Mouse (Mus musculus) neural tube, embryonic 12.5 days (tissue): ENCODE data around the gene BC005561. TPM values are rescaled to one million over a fixed set of nuclear protein-coding genes. Genes with fewer than 3 reads are reported as not detected.
A peak's percentile ranks its signal among the peaks of the same experiment; 100 is the strongest.

Experiments used
- ATAC-seq: fragments of 200-750 bp; cut with Nextera tagmentation; 2 replicates; pipeline ENCODE4 v1.8.0; 2017; ENCODE audit warnings: low read depth, mild to moderate bottlenecking, moderate TSS enrichment, moderate library complexity; ENCODE audit not compliant: low FRiP score
- H3K27ac ChIP-seq: fragments of 300-500 bp; sonication (generic); 2 replicates; pipeline ENCODE4 v1.5.1; 2016
- H3K27me3 ChIP-seq: fragments of 300-500 bp; sonication (generic); replicated peaks from 2 replicates; pipeline ENCODE4 v1.6.1; 2016; ENCODE audit warnings: mild to moderate bottlenecking
- H3K36me3 ChIP-seq: fragments of 300-500 bp; sonication (generic); 2 replicates; pipeline ENCODE4 v1.6.1; 2016; ENCODE audit warnings: mild to moderate bottlenecking
- H3K4me1 ChIP-seq: fragments of 300-500 bp; sonication (generic); 2 replicates; pipeline ENCODE4 v1.6.1; 2016
- H3K4me2 ChIP-seq: fragments of 300-500 bp; sonication (generic); replicated peaks from 2 replicates; pipeline ENCODE4 v1.6.1; 2016; ENCODE audit warnings: mild to moderate bottlenecking
- H3K4me3 ChIP-seq: fragments of 300-500 bp; sonication (generic); 2 replicates; pipeline ENCODE4 v1.5.1; 2016
- H3K9ac ChIP-seq: fragments of 300-500 bp; sonication (generic); 2 replicates; pipeline ENCODE4 v1.6.1; 2016; ENCODE audit warnings: mild to moderate bottlenecking
- H3K9me3 ChIP-seq: fragments of 300-500 bp; sonication (generic); 2 replicates; pipeline ENCODE4 v1.6.1; 2016; ENCODE audit warnings: mild to moderate bottlenecking
- WGBS: fragments of 180-500 bp; shearing (Covaris S2); methylation state at CpG from one replicate; pipeline ENCODE4 v1.1.7; 2016; 5-methylcytosine and 5-hydroxymethylcytosine counted together
- polyA plus RNA-seq: library from polyadenylated mRNA; unstranded; fragments of >200 nt; fragmentation: Nextera tagmentation; extraction: Ambion mirVana; gene quantifications from 2 replicates; pipeline ENCODE4 v1.2.1, GENCODE M21; 2016

Gene BC005561
- 17.3 and 17.7 TPM in 2 replicates for polyA plus RNA-seq

DNA sequence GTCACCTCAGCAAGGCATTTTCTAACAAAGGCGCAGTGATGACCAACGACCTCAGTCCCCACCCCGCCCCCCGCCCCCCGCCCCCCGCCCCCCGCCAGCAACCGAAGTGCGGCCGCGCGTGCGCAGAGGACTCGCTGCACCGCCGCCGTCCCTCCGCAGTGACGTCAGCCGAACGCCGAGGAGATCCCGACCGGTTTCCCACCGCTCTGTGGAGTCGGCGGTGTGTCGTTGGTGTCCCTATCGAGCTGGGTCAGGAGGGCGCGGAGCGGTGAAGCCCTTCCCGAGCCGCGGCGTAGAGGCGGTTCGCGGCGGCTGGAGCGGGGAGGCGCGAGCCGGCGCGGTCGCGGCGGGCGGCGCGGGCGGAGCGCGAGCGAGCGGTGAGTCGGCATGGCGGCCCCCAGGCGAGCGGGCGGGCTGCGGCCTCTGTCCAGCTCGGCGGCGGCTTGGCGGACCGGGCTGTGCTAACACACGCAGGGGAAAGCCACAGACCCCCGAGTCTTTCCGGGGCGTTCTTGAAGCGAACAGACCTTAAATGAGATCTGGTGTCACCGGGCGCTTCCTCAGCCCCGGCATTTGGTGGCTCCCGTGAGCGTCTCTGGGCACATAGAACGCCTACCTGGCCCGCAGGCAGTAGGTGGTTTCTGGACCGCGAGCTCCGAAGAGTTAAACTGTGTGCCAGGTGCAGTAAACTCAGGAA is at the start of gene BC005561:
TSS of gene BC005561 (plus strand) at position 158 of the 697 bp plus-strand sequence.
- peaks cover 16% of the 10 kb centered on the region for H3K36me3 ChIP-seq
- H3K4me3 ChIP-seq: peak within 1 kb of the TSS; percentile 83
- peak within 1 kb of the TSS; percentile 68; the same call in 1 of the 2 replicates for H3K27ac ChIP-seq
- ATAC-seq: peak; percentile 95
- H3K9me3 ChIP-seq: peaks cover 4% of the 10 kb centered on the region
- peak within 1 kb of the TSS; percentile 69 for H3K4me2 ChIP-seq
- H3K27me3 ChIP-seq: no peaks in the 10 kb centered on the region
- under 1% methylated on average over 67 of the region's 83 CpGs for WGBS
- H3K4me1 ChIP-seq: peaks cover 14% of the 10 kb centered on the region
- H3K9ac ChIP-seq: peak within 1 kb of the TSS; percentile 93

DNA sequence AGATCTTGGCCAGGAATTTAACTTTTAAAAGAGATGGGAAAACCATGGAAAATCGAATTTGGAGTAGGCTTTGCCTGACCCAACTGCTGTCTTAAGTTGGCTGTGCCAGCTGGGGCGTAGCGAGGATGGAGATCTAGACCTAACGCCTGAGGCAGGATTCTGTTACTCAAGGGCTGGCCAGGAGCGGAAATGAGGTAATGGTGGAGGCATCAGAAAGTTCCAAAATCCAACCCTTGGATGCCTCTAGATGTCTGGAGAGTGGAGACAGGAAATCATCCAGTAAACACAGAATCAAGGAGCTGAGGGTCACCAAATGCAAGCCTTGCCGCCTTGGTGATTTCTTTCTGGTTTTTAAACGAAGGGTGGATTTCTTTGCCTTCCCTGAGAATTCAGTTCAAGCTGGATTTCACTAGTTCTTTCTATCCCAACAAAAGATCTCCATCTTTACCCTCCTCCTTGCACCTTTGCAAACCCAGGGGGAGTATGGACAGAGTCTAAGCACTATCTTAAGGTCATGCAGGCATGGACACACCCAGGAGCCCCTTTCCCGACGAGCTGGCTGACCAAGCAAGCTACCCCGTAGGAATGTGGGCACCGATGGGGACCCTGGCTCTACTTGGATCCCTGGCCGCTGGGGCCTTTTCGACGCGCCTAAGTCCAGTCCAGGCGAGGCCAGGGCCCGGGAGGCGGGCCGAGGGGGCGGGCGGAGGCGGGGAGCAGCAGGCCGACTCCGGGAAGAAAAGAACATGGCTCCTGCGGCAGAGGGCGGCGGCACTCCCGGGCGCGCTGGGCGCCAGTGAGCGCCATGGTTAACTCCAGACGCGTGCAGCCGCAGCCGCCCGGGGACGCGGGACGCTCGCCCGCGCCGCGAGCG is 49.1 kb upstream of the BC005561 start, which contains the start of gene Pkd2:
TSS of gene Pkd2 (plus strand) at position 619 of the 874 bp plus-strand sequence.
- 12% methylated on average over 46 of the region's 46 CpGs for WGBS
- Histone ChIP-seq H3K4me3 (peak within 1 kb of the TSS; percentile 74), H3K36me3 (0 out of 2 replicates have a peak, but pooled peaks cover 4% of the 10 kb centered on the region), H3K4me2 (peak within 1 kb of the TSS; percentile 83), H3K27ac (peak within 1 kb of the TSS; percentile 72), H3K27me3 (no peaks in the 10 kb centered on the region), H3K9ac (peak within 1 kb of the TSS; percentile 95), H3K4me1 (peaks cover 10% of the 10 kb centered on the region; the same call in 1 of the 2 replicates), H3K9me3 (0 out of 2 replicates have a peak, but pooled peaks cover 4% of the 10 kb centered on the region)
- ATAC-seq: peak; percentile 81

DNA sequence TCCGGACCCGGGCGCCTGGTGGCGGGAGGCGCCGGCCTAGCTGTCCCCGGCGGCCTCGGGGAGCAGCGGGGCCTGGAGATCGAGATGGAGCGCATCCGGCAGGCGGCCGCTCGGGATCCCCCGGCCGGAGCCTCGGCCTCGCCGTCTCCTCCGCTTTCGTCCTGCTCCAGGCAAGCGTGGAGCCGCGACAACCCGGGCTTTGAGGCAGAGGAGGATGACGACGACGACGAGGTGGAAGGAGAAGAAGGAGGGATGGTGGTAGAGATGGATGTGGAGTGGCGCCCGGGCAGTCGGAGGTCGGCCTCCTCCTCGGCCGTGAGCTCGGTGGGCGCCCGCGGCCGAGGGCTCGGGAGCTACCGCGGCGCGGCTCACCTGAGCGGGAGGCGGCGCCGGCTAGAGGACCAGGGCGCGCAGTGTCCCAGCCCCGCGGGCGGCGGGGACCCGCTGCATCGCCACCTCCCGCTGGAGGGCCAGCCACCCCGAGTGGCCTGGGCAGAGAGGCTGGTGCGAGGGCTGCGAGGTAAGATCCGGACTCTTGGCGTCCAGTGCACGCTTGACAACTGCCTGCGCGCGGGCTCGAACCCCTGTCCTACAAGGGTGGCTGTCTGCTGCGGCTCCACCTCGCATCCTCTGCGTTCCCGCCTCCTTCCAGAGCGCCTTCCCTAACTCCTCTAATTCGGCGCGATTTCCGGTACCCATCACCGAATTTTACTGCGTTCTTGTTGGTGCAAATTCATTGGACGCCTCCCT is 48.3 kb upstream of the BC005561 start:
- Histone ChIP-seq H3K27me3 (no peaks in the 10 kb centered on the region), H3K27ac (peak overlapping the region; percentile 72), H3K4me3 (peak overlapping the region; percentile 74), H3K9ac (peak overlapping the region; percentile 95), H3K4me1 (peaks cover 10% of the 10 kb centered on the region; the same call in 1 of the 2 replicates), H3K4me2 (peak overlapping the region; percentile 83), H3K9me3 (0 out of 2 replicates have a peak, but pooled peaks cover 4% of the 10 kb centered on the region), H3K36me3 (0 out of 2 replicates have a peak, but pooled peaks cover 8% of the 10 kb centered on the region)
- peak; percentile 83 for ATAC-seq
- under 1% methylated on average over 81 of the region's 82 CpGs for WGBS

DNA sequence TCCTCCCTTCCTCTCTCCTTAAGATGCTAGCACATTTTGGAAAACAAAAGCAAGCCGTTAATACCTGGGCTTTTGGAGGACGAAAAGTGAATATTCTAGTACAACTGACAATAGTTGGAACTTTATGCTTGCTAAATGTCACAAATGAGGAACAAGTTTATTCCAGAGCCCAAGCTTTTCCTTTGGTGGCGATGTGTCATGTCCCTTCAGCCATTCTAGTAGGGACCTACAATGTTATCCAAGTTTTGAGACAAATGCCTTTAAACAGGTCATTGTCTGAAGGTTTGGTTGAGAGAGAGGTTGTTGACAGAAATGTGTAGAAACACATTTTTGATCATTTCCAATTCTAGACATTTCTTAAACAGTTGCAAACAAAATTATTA is 47.7 kb upstream of the BC005561 start:
- Histone ChIP-seq H3K36me3 (0 out of 2 replicates have a peak, but pooled peaks cover 8% of the 10 kb centered on the region), H3K27ac (no peak overlapping the region)

DNA sequence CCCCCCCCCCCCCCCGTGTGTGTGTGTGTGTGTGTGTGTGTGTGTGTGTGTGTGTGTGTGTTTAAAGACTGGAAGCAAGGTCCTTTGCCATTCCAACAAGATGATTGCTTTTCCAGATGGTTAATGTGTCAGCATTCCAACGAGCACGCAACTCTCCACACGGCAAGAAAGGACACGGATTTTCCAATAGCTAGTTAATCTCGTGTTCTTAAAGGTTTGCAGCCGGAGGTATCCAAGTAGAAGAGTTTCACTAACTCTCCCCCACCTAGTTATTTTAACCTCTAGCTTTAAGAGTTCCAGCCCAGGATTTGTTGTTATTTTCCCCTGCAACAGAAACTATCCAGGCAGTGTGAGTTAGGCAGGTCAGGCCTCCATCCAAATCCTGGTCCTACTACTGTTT is 47.3 kb upstream of the BC005561 start:
- Histone ChIP-seq H3K27me3 (no peaks in the 10 kb centered on the region), H3K4me2 (peak overlapping the region; percentile 83), H3K9ac (no peak overlapping the region), H3K4me3 (peak overlapping the region; percentile 74), H3K4me1 (peaks cover 10% of the 10 kb centered on the region; the same call in 1 of the 2 replicates), H3K27ac (no peak overlapping the region), H3K9me3 (0 out of 2 replicates have a peak, but pooled peaks cover 4% of the 10 kb centered on the region), H3K36me3 (peaks cover 10% of the 10 kb centered on the region; the same call in 1 of the 2 replicates)
- 63% methylated on average over 6 of the region's 7 CpGs for WGBS
- ATAC-seq: no peak

More for the DNA sequence above, 47.7 kb upstream of the BC005561 start:
- peak overlapping the region; percentile 74 for H3K4me3 ChIP-seq
- no peak for ATAC-seq
- peak overlapping the region; percentile 83 for H3K4me2 ChIP-seq
- no peaks in the 10 kb centered on the region for H3K27me3 ChIP-seq
- WGBS: 39% methylated on average over 3 of the region's 3 CpGs
- H3K9ac ChIP-seq: peak overlapping the region; percentile 95
- peaks cover 10% of the 10 kb centered on the region; the same call in 1 of the 2 replicates for H3K4me1 ChIP-seq
- 0 out of 2 replicates have a peak, but pooled peaks cover 4% of the 10 kb centered on the region for H3K9me3 ChIP-seq

DNA sequence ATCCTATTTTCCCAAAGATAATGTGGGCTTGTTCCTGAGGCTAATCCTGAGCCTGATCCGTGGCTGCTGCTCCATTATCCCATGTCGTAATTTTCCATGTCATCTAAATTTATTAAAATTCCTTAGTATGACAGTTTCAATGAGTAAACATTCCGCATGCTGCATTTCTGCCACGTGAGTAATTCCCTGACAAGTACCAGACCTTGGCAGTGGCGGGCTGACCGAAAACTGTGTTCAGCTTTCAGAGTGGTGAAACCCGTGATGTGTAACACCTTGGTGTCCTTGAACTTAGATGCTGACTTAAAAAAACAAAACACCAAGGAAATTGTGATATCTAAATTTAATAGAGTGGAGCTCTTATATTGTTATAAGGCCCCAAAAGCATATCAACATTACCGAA is 42.9 kb upstream of the BC005561 start:
- Histone ChIP-seq H3K4me2 (no peak overlapping the region), H3K9me3 (no peaks in the 10 kb centered on the region), H3K4me3 (no peak overlapping the region), H3K27ac (no peak overlapping the region), H3K36me3 (peaks cover 31% of the 10 kb centered on the region), H3K4me1 (no peaks in the 10 kb centered on the region; the same call in 1 of the 2 replicates), H3K27me3 (no peaks in the 10 kb centered on the region), H3K9ac (no peak overlapping the region)
- ATAC-seq: no peak
- WGBS: 90% methylated on average over 8 of the region's 8 CpGs

DNA sequence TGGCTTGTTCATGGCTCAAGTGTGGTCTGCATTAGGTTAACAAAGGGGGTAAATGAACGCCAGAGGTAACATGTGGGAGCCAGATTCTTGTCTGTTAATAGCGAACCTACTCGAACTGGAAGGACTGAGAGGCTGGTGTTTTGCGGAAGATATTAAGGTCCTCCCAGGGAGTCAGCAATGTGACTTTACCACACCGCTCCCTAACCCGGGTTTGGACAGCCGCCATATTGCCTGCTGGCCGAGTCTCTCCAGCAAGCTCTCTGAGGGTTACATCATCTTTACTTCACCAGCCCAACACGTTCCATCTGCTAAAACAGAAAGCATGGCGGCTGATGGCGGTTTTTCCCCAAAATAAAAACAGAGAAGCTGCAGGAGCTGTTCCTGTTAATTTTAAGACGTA is 42.4 kb upstream of the BC005561 start:
- no peaks in the 10 kb centered on the region for H3K27me3 ChIP-seq
- H3K9ac ChIP-seq: no peak overlapping the region
- H3K4me3 ChIP-seq: no peak overlapping the region
- WGBS: 89% methylated on average over 12 of the region's 12 CpGs
- H3K36me3 ChIP-seq: peaks cover 34% of the 10 kb centered on the region
- H3K4me2 ChIP-seq: no peak overlapping the region
- no peaks in the 10 kb centered on the region for H3K9me3 ChIP-seq
- ATAC-seq: no peak
- no peaks in the 10 kb centered on the region; the same call in 1 of the 2 replicates for H3K4me1 ChIP-seq
- H3K27ac ChIP-seq: no peak overlapping the region

DNA sequence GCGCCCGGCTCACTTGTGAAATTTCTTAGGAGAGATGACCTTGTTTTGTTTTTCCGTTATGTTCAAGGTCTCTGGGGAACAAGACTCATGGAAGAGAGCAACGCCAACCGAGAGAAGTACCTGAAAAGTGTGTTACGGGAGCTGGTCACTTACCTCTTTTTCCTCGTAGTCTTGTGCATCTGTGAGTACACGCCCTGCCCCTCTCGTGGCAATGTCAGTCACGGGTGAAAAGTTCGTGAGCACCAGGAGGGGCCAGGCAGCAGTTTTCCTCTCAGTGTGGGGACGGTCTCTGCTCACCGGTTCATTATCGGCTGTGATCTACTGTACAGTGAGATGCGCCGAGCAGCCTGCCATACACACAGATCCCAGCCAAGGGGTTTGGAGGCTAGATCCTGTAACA is 41.3 kb upstream of the BC005561 start:
- no peaks in the 10 kb centered on the region for H3K9me3 ChIP-seq
- no peak overlapping the region for H3K9ac ChIP-seq
- no peaks in the 10 kb centered on the region for H3K27me3 ChIP-seq
- H3K4me2 ChIP-seq: no peak overlapping the region
- H3K4me1 ChIP-seq: no peaks in the 10 kb centered on the region
- no peak for ATAC-seq
- H3K4me3 ChIP-seq: no peak overlapping the region
- H3K27ac ChIP-seq: no peak overlapping the region
- peaks cover 40% of the 10 kb centered on the region for H3K36me3 ChIP-seq
- WGBS: 94% methylated on average over 16 of the region's 16 CpGs

DNA sequence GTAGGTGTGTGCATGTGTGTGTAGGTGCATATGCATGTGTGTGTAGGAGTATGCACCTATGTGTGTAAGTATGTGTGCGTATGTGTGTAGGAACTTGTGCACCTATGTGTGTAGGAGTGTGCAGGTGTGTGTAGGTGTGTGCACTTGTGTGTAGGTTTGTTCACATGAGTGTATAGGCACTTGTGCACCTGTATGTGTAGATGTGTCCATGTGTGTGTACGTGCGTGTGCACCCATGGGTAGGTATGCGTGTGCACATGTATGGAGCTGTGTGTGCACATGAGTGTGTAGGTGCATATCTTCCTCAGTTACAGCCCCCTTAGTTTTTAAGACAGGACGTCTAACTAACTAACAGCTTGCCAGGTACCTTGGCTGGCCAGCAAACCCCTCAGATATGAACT is 39.6 kb upstream of the BC005561 start:
- ATAC-seq: no peak
- Histone ChIP-seq H3K4me1 (no peaks in the 10 kb centered on the region), H3K27ac (no peak overlapping the region), H3K9ac (no peak overlapping the region), H3K9me3 (no peaks in the 10 kb centered on the region), H3K36me3 (peaks cover 54% of the 10 kb centered on the region), H3K27me3 (no peaks in the 10 kb centered on the region), H3K4me3 (no peak overlapping the region), H3K4me2 (no peak overlapping the region)
- 92% methylated on average over 5 of the region's 5 CpGs for WGBS

DNA sequence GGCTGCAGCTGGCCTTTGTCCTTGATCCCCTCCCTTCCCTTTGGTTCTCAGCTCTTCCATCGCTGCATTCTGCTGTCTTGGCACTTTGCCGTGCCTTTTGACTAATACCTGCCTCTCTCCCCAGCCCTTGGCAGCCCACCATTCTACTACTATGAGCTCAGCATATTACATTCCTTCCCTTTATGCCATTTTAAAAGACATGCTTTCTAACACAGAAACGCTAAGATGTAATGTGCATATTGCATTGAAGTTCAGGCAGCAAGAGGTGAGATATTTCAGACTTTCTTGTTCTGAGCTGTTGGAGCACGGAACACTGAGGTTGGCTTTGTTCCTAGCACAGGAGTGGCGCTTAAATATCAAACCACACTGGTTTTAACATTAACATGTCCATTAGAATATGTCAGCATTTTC is 37.2 kb upstream of the BC005561 start:
- peaks cover 46% of the 10 kb centered on the region for H3K36me3 ChIP-seq
- no peak overlapping the region for H3K4me3 ChIP-seq
- ATAC-seq: no peak
- no peak overlapping the region for H3K4me2 ChIP-seq
- no peak overlapping the region for H3K9ac ChIP-seq
- H3K4me1 ChIP-seq: no peaks in the 10 kb centered on the region
- WGBS: 90% methylated on average over 5 of the region's 5 CpGs
- no peak overlapping the region for H3K27ac ChIP-seq
- no peaks in the 10 kb centered on the region for H3K27me3 ChIP-seq
- no peaks in the 10 kb centered on the region for H3K9me3 ChIP-seq

DNA sequence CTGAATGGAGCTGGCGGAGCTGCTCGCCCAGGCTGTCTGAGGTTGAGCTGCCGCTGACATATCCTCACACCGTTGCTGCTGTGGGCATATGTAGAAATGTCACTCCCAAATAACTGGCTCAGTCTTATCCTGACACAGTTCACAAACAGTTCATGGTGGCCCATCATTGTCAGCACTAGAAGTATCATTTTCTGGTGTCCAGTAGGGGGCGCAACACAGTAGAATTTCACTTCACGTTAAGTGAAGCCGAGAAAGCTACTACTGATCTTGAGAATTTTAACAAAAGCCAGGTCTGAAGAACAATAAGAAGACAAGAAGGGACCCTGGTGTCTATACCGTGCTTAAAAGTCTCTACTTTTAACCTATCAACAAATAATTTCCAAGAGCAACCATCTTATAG is 35.8 kb upstream of the BC005561 start:
- Histone ChIP-seq H3K4me3 (no peak overlapping the region), H3K27me3 (no peaks in the 10 kb centered on the region), H3K4me2 (no peak overlapping the region), H3K36me3 (peaks cover 32% of the 10 kb centered on the region), H3K4me1 (no peaks in the 10 kb centered on the region), H3K27ac (no peak overlapping the region), H3K9ac (no peak overlapping the region), H3K9me3 (no peaks in the 10 kb centered on the region)
- WGBS: 94% methylated on average over 8 of the region's 8 CpGs
- ATAC-seq: no peak
